Mouse (Mus musculus) megakaryocyte, embryonic 14.5 days (primary cell): ENCODE measurements around the gene Samd9l. TPM values are rescaled to one million over a fixed set of nuclear protein-coding genes. Genes with fewer than 3 reads are reported as not detected.
"Not testable (repeated sequence)": the region's sequence is repeated elsewhere in the genome, so short reads cannot be mapped to it uniquely, and the experiment has no call there.

ENCODE experiments used
- H3K27me3 ChIP-seq: replicated peaks from 2 replicates; pipeline ENCODE3; 2012; ENCODE audit warnings: inconsistent platforms
- H3K36me3 ChIP-seq: replicated peaks from 2 replicates; pipeline ENCODE3; 2012; ENCODE audit warnings: low read length, inconsistent platforms, mixed read lengths
- H3K4me1 ChIP-seq: 2 replicates; pipeline ENCODE4 v1.6.1; 2012; ENCODE audit warnings: inconsistent platforms
- H3K4me3 ChIP-seq: replicated peaks from 2 replicates; pipeline ENCODE3; 2012; ENCODE audit warnings: moderate library complexity, mild to moderate bottlenecking, inconsistent platforms
- H3K9me3 ChIP-seq: 2 replicates; pipeline ENCODE4 v1.6.1; 2012; ENCODE audit warnings: inconsistent platforms
- FLI1 ChIP-seq: IDR thresholded peaks from 2 replicates; pipeline ENCODE4 v1.6.1; 2012; ENCODE audit warnings: low read length, inconsistent platforms, mixed read lengths
- GATA1 ChIP-seq: IDR thresholded peaks from 3 replicates; pipeline ENCODE4 v1.6.1; 2012; ENCODE audit warnings: mixed read lengths, low read length, inconsistent platforms, borderline replicate concordance
- polyA plus RNA-seq: library from polyadenylated mRNA; stranded (reverse); fragments of >175 nt; gene quantifications from 2 replicates; pipeline ENCODE4 v1.2.3, GENCODE M21; 2012; ENCODE audit warnings: low replicate concordance; ENCODE audit not compliant: insufficient read depth

The Samd9l gene
- polyA plus RNA-seq, 1 experiment, result 0.70 TPM

GRCm38 (mm10) chr6:3341479-3341878 lies 57.9 kb downstream of the Samd9l start:
- Histone ChIP-seq H3K36me3 (peaks cover 13% of the 10 kb centered on the region), H3K27me3 (no peaks in the 10 kb centered on the region), H3K9me3 (no peaks in the 10 kb centered on the region), H3K4me3 (no peak overlapping the region), H3K4me1 (peaks cover 5% of the 10 kb centered on the region)
- TF ChIP-seq GATA1 (no peak), FLI1 (no peak)

- not testable (repeated sequence) for H3K27me3 ChIP-seq, H3K9me3 ChIP-seq, H3K4me1 ChIP-seq, H3K4me3 ChIP-seq
- H3K36me3 ChIP-seq, result peaks cover 13% of the 10 kb centered on the region
Observed at GRCm38 (mm10) chr6:3340928-3341327, 58.4 kb downstream of the Samd9l start.

GRCm38 (mm10) chr6:3339131-3339530 lies 60.2 kb downstream of the Samd9l start:
- peaks cover 13% of the 10 kb centered on the region for H3K36me3 ChIP-seq
- H3K4me1 ChIP-seq, result not testable (repeated sequence)

More at GRCm38 (mm10) chr6:3339131-3339530, 60.2 kb downstream of the Samd9l start:
- not testable (repeated sequence) for H3K9me3 ChIP-seq, H3K4me3 ChIP-seq, H3K27me3 ChIP-seq

Other genes with a start within 250 kb of the Samd9l start
- not detected in 2 replicates for gene Hepacam2, start 98.7 kb upstream of the Samd9l start, polyA plus RNA-seq
- 1.6 TPM in 1 of 2 replicates, not detected in the other for gene Vps50, start 98.8 kb upstream of the Samd9l start, polyA plus RNA-seq